Mouse (Mus musculus) cerebral cortex, adult 2 months (tissue): ENCODE data around the gene Prmt2.

Source experiments
- WGBS: fragments of 180-500 bp; shearing (Covaris S2); methylation state at CpG from one replicate; pipeline ENCODE4 v1.1.7; 2018; 5-methylcytosine and 5-hydroxymethylcytosine counted together

Gene Prmt2

GRCm38 (mm10) chr10:76218240-76218639 lies 19.4 kb downstream of the Prmt2 start:
- WGBS: 89% methylated on average over 9 of the region's 9 CpGs

GRCm38 (mm10) chr10:76217056-76217455 lies 20.6 kb downstream of the Prmt2 start:
- 97% methylated on average over 17 of the region's 17 CpGs for WGBS

- WGBS: 90% methylated on average over 4 of the region's 4 CpGs
Observed at GRCm38 (mm10) chr10:76214161-76214560, 23.5 kb downstream of the Prmt2 start.

GRCm38 (mm10) chr10:76212121-76212520 lies 25.5 kb downstream of the Prmt2 start:
- WGBS: 91% methylated on average over 6 of the region's 6 CpGs

- WGBS: 96% methylated on average over 7 of the region's 7 CpGs
Observed at GRCm38 (mm10) chr10:76210806-76211205, 26.9 kb downstream of the Prmt2 start.

GRCm38 (mm10) chr10:76209241-76209640 lies 28.4 kb downstream of the Prmt2 start:
- 88% methylated on average over 8 of the region's 8 CpGs for WGBS

GRCm38 (mm10) chr10:76207262-76207796 lies 30.3 kb downstream of the Prmt2 start:
- WGBS: 96% methylated on average over 13 of the region's 13 CpGs

- WGBS: 14% methylated on average over 18 of the region's 18 CpGs
Observed at GRCm38 (mm10) chr10:76203798-76204283, 33.8 kb downstream of the Prmt2 start.

GRCm38 (mm10) chr10:76201978-76202377 lies 35.7 kb downstream of the Prmt2 start:
- WGBS: 18% methylated on average over 7 of the region's 7 CpGs

GRCm38 (mm10) chr10:76201416-76201815 lies 36.2 kb downstream of the Prmt2 start:
- WGBS: 85% methylated on average over 3 of the region's 3 CpGs

- 94% methylated on average over 1 of the region's 1 CpGs for WGBS
Observed at GRCm38 (mm10) chr10:76188010-76188409, 49.7 kb downstream of the Prmt2 start.

- WGBS: 80% methylated on average over 4 of the region's 4 CpGs
Observed at GRCm38 (mm10) chr10:76185216-76185615, 52.4 kb downstream of the Prmt2 start.

GRCm38 (mm10) chr10:76174899-76175298 lies 62.8 kb downstream of the Prmt2 start:
- WGBS: 61% methylated on average over 2 of the region's 2 CpGs

GRCm38 (mm10) chr10:76158009-76158408 lies 79.7 kb downstream of the Prmt2 start:
- WGBS: 93% methylated on average over 1 of the region's 1 CpGs

GRCm38 (mm10) chr10:76157528-76157927 lies 80.1 kb downstream of the Prmt2 start:
- 80% methylated on average over 5 of the region's 5 CpGs for WGBS
